Mouse (Mus musculus) CH12.LX (cell line): ENCODE results near the gene Ablim1.

Experiments
- JUND ChIP-seq: conservative IDR thresholded peaks from 2 replicates; pipeline ENCODE4 v1.6.1; 2011; ENCODE audit warnings: low read depth, low read length, improper control_type of control experiment
- MAX ChIP-seq: IDR thresholded peaks from 2 replicates; pipeline ENCODE4 v1.6.1; 2011; ENCODE audit warnings: low read length, improper control_type of control experiment
- POLR2A ChIP-seq: IDR thresholded peaks from 2 replicates; pipeline ENCODE4 v1.6.1; 2011; ENCODE audit warnings: low read depth, mild to moderate bottlenecking, improper control_type of control experiment, low read length

GRCm38 (mm10) chr19:57272824-57273613 lies 41.7 kb downstream of the Ablim1 start:
- TF ChIP-seq JUND (peak; percentile 92), MAX (peak; percentile 86), POLR2A (0 out of 2 replicates have a peak, but pooled peaks have one; percentile 25)
